Mouse (Mus musculus) stomach, embryonic 15.5 days (tissue): ENCODE measurements around the gene Uba3. TPM values are rescaled to one million over a fixed set of nuclear protein-coding genes. Genes with fewer than 3 reads are reported as not detected.
A peak's percentile ranks its signal among the peaks of the same experiment; 100 is the strongest.

Experiments used
- ATAC-seq: fragments of 200-750 bp; cut with Nextera tagmentation; 2 replicates; pipeline ENCODE4 v1.8.0; 2017; ENCODE audit warnings: low read depth, moderate number of reproducible peaks, moderate TSS enrichment; ENCODE audit not compliant: insufficient read depth, low FRiP score
- H3K27ac ChIP-seq: fragments of 300-500 bp; sonication (generic); 2 replicates; pipeline ENCODE4 v1.5.1; 2015; ENCODE audit warnings: mild to moderate bottlenecking, inconsistent platforms
- H3K27me3 ChIP-seq: fragments of 300-500 bp; sonication (generic); replicated peaks from 2 replicates; pipeline ENCODE4 v1.6.1; 2015; ENCODE audit warnings: inconsistent platforms
- H3K36me3 ChIP-seq: fragments of 300-500 bp; sonication (generic); 2 replicates; pipeline ENCODE4 v1.6.1; 2015; ENCODE audit warnings: inconsistent platforms
- H3K4me1 ChIP-seq: fragments of 300-500 bp; sonication (generic); 2 replicates; pipeline ENCODE4 v1.6.1; 2015; ENCODE audit warnings: inconsistent platforms
- H3K4me2 ChIP-seq: fragments of 300-500 bp; sonication (generic); 2 replicates; pipeline ENCODE4 v1.6.1; 2015; ENCODE audit warnings: mild to moderate bottlenecking, inconsistent platforms
- H3K4me3 ChIP-seq: fragments of 300-500 bp; sonication (generic); replicated peaks from 2 replicates; pipeline ENCODE4 v1.5.1; 2015; ENCODE audit warnings: inconsistent platforms
- H3K9ac ChIP-seq: fragments of 300-500 bp; sonication (generic); 2 replicates; pipeline ENCODE4 v1.6.1; 2015; ENCODE audit warnings: inconsistent platforms
- H3K9me3 ChIP-seq: fragments of 300-500 bp; sonication (generic); 2 replicates; pipeline ENCODE4 v1.6.1; 2016; ENCODE audit warnings: inconsistent platforms
- WGBS: fragments of 180-500 bp; shearing (Covaris S2); methylation state at CpG from one replicate; pipeline ENCODE4 v1.1.7; 2015; 5-methylcytosine and 5-hydroxymethylcytosine counted together
- polyA plus RNA-seq: library from polyadenylated mRNA; unstranded; fragments of >200 nt; fragmentation: Nextera tagmentation; extraction: Ambion mirVana; gene quantifications from 2 replicates; pipeline ENCODE4 v1.2.1, GENCODE M21; 2015

Uba3 gene
- polyA plus RNA-seq, 1 experiment from 2014 or later = 58.8 TPM

- Histone ChIP-seq H3K4me2 (peak within 1 kb of the TSS; percentile 98), H3K4me3 (peak within 1 kb of the TSS; percentile 68), H3K9me3 (no peaks in the 10 kb centered on the region), H3K36me3 (no peaks in the 10 kb centered on the region), H3K27me3 (no peaks in the 10 kb centered on the region), H3K27ac (peak within 1 kb of the TSS; percentile 80), H3K4me1 (0 out of 2 replicates have a peak, but pooled peaks cover 7% of the 10 kb centered on the region), H3K9ac (peak within 1 kb of the TSS; percentile 83)
- WGBS = under 1% methylated on average over 56 of the region's 56 CpGs
- ATAC-seq = peak; percentile 75
Measured at GRCm38 (mm10) chr6:97148383-97149251, 56.8 kb downstream of the Uba3 start, which contains the start of gene Eogt. Gene Eogt (minus strand): TSS chr6:97149182.

- 16% methylated on average over 18 of the region's 18 CpGs for WGBS
- 0 out of 2 replicates have a peak, but pooled peaks cover 7% of the 10 kb centered on the region for H3K4me1 ChIP-seq
- no peaks in the 10 kb centered on the region for H3K27me3 ChIP-seq
- peak overlapping the region; percentile 68 for H3K4me3 ChIP-seq
- peak overlapping the region; percentile 80 for H3K27ac ChIP-seq
- no peak for ATAC-seq
- peak overlapping the region; percentile 83 for H3K9ac ChIP-seq
- H3K4me2 ChIP-seq = peak overlapping the region; percentile 98
- no peaks in the 10 kb centered on the region for H3K9me3 ChIP-seq
- no peaks in the 10 kb centered on the region for H3K36me3 ChIP-seq
Measured at GRCm38 (mm10) chr6:97147755-97148382, 57.6 kb downstream of the Uba3 start.

- Histone ChIP-seq H3K27me3 (no peaks in the 10 kb centered on the region), H3K9ac (no peak overlapping the region), H3K27ac (no peak overlapping the region), H3K4me3 (no peak overlapping the region), H3K9me3 (no peaks in the 10 kb centered on the region), H3K4me2 (no peak overlapping the region), H3K4me1 (0 out of 2 replicates have a peak, but pooled peaks cover 7% of the 10 kb centered on the region), H3K36me3 (no peaks in the 10 kb centered on the region)
- WGBS = 91% methylated on average over 7 of the region's 7 CpGs
- ATAC-seq = no peak
Measured at GRCm38 (mm10) chr6:97145156-97145555, 60.3 kb downstream of the Uba3 start.

- 0 out of 2 replicates have a peak, but pooled peaks cover 5% of the 10 kb centered on the region for H3K4me1 ChIP-seq
- H3K4me2 ChIP-seq = no peak overlapping the region
- H3K27me3 ChIP-seq = no peaks in the 10 kb centered on the region
- ATAC-seq = no peak
- peaks cover 3% of the 10 kb centered on the region; the same call in 1 of the 2 replicates for H3K36me3 ChIP-seq
- no peaks in the 10 kb centered on the region for H3K9me3 ChIP-seq
- no peak overlapping the region for H3K9ac ChIP-seq
- H3K4me3 ChIP-seq = no peak overlapping the region
- no peak overlapping the region for H3K27ac ChIP-seq
- 38% methylated on average over 7 of the region's 7 CpGs for WGBS
Measured at GRCm38 (mm10) chr6:97144359-97144758, 61.1 kb downstream of the Uba3 start.

- Histone ChIP-seq H3K4me1 (no peaks in the 10 kb centered on the region), H3K4me2 (no peak overlapping the region), H3K27me3 (no peaks in the 10 kb centered on the region), H3K4me3 (no peak overlapping the region), H3K36me3 (peaks cover 3% of the 10 kb centered on the region; the same call in 1 of the 2 replicates), H3K9me3 (no peaks in the 10 kb centered on the region), H3K9ac (no peak overlapping the region), H3K27ac (no peak overlapping the region)
- WGBS = 65% methylated on average over 8 of the region's 8 CpGs
- no peak for ATAC-seq
Measured at GRCm38 (mm10) chr6:97142611-97143010, 62.8 kb downstream of the Uba3 start.

GRCm38 (mm10) chr6:97141811-97142210 lies 63.6 kb downstream of the Uba3 start:
- no peak for ATAC-seq
- 75% methylated on average over 7 of the region's 7 CpGs for WGBS
- Histone ChIP-seq H3K27ac (no peak overlapping the region), H3K36me3 (peaks cover 3% of the 10 kb centered on the region; the same call in 1 of the 2 replicates), H3K4me2 (no peak overlapping the region), H3K9me3 (no peaks in the 10 kb centered on the region), H3K9ac (no peak overlapping the region), H3K27me3 (no peaks in the 10 kb centered on the region), H3K4me3 (no peak overlapping the region), H3K4me1 (no peaks in the 10 kb centered on the region)

Other genes with a start within 250 kb of the Uba3 start
- 0.05 TPM in 1 of 2 replicates, not detected in the other for gene Fam19a4, start 145.2 kb downstream of the Uba3 start, polyA plus RNA-seq
- gene Eogt, start 56.5 kb downstream of the Uba3 start, polyA plus RNA-seq = 10.8 and 12.2 TPM in 2 replicates
- gene Tmf1, start 26.5 kb downstream of the Uba3 start, polyA plus RNA-seq = 34.8 and 36.1 TPM in 2 replicates
- 70.1 and 71.4 TPM in 2 replicates for gene Arl6ip5, start 5.0 kb upstream of the Uba3 start, polyA plus RNA-seq
- gene Lmod3, start 47.1 kb upstream of the Uba3 start, polyA plus RNA-seq = 0.19 and 0.41 TPM in 2 replicates